Mouse (Mus musculus): Measurements from ENCODE around the gene Neu4.
"Not testable (repeated sequence)": the region's sequence is repeated elsewhere in the genome, so short reads cannot be mapped to it uniquely, and the experiment has no call there.

The Neu4 gene

DNA sequence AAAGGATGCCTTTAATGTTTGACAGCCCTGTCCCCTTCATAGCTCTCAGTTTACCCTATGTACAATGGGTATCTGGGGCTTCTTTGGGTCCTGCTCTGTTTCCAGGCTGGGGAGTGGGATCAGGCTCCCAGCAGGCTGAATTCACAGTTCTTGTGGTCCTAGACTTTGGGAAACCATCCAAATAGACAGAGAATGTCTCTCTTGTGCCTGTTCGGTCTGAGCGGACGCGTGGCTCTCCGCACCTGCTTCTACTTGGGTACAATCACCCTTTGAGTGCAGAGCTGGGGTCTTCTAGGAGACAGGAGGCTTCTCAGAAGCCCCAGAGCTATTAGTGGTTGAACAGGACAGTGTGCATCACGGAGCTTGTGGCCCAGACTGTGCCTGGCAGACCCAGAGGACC is at the start of gene Neu4:
TSS of gene Neu4 (plus strand) at position 301 of the 400 bp plus-strand sequence.
- no peak for DNase-seq

- DNase-seq: not testable (repeated sequence)
These were observed 49.5 kb upstream of the Neu4 start for GRCm38 (mm10) chr1:93970797-93971196.

GRCm38 (mm10) chr1:93975764-93976163 is 44.5 kb upstream of the Neu4 start:
- DNase-seq: not testable (repeated sequence)

DNA sequence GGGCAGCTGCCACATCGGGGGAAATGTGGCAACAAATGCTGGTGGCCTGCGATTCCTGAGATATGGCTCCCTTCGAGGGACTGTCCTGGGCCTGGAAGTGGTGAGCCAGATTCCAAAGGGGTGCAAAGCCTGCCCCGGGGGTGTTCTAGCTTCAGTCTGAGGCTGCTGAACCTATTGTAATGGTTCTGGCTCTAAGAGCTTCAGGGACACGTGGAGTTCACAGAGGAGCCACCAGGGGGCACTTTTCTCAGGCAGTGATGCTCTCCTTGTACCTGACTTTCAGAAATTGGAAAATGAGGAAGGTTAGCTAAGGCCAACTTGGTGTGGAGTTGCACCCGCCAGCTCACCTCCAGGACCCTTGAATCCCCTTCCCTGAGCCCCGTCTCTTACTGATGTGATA is 42.0 kb upstream of the Neu4 start:
- DNase-seq: not testable (repeated sequence)

DNA sequence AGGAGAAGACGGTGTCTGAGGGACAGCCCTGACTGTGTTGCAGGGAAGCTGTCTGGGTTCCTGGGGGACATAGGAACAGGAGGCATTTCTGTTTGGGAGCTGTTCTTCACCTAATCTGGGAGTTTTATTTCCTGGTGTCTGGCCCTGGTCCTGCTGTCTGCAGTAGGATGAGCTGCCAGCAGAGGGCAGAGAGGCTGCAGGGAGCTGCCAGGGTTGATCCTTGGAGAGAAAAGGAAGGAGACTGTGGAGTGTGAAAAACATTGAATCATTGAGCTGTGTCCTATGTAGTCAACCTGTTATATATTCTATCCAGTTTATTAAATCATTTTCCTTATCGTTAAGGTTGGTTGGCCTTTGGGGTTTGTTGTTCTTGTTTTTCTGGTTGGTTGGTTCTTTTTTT is 39.3 kb upstream of the Neu4 start:
- DNase-seq: not testable (repeated sequence)

- no peak for DNase-seq
These were observed 34.1 kb upstream of the Neu4 start for GRCm38 (mm10) chr1:93986167-93986566.

DNA sequence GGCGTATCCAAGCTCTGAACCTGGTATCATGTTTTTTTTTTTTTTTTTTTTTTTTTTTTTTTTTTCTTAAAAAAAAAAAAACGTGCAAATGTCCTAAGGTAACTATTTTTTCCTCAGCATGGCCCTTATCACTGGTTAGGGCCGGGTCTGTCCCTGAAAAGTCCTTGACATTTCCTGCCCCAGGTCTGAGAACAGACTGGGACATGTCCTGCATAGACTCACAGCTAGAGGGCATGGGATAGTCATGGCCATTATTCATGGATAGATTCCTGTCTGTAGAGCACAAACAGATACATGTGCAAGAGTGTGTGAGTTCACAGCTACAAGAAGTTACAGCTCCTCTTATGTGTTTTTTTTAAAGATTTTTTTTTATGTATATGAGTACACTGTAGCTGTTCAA is 31.5 kb upstream of the Neu4 start:
- no peak for DNase-seq

DNA sequence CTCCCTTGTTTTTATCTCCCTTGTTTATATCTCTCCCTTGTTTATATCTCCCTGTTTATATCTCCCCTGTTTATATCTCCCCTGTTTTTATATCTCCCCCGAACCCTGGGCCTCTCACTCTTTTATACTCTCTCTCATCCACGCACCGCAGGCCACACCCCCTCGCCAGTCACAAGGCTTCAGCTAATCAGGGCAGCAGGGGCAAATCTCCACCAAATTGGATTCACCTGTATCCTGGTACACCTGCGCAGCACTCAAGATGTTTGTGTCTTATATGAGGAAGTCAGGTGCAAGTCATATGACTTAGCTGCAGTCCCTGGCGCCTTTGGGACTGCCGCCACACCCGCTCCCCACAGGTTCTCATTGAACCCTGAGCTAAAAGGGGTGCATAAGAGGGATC is 30.0 kb upstream of the Neu4 start, which contains the start of gene Gal3st2c:
TSS of gene Gal3st2c (plus strand) at position 301 of the 400 bp plus-strand sequence.
- DNase-seq: not testable (repeated sequence)

- not testable (repeated sequence) for DNase-seq
These were observed 29.2 kb upstream of the Neu4 start for GRCm38 (mm10) chr1:93991068-93991467.

- not testable (repeated sequence) for DNase-seq
These were observed 28.8 kb upstream of the Neu4 start for GRCm38 (mm10) chr1:93991491-93991890.

- no peak for DNase-seq
These were observed 19.2 kb upstream of the Neu4 start for GRCm38 (mm10) chr1:94001023-94001422.

- not testable (repeated sequence) for DNase-seq
These were observed 14.2 kb upstream of the Neu4 start for GRCm38 (mm10) chr1:94005954-94006506.

GRCm38 (mm10) chr1:94008826-94009225 is 11.4 kb upstream of the Neu4 start:
- DNase-seq: not testable (repeated sequence)

- no peak for DNase-seq
These were observed 8.6 kb upstream of the Neu4 start for GRCm38 (mm10) chr1:94011643-94012042.

DNA sequence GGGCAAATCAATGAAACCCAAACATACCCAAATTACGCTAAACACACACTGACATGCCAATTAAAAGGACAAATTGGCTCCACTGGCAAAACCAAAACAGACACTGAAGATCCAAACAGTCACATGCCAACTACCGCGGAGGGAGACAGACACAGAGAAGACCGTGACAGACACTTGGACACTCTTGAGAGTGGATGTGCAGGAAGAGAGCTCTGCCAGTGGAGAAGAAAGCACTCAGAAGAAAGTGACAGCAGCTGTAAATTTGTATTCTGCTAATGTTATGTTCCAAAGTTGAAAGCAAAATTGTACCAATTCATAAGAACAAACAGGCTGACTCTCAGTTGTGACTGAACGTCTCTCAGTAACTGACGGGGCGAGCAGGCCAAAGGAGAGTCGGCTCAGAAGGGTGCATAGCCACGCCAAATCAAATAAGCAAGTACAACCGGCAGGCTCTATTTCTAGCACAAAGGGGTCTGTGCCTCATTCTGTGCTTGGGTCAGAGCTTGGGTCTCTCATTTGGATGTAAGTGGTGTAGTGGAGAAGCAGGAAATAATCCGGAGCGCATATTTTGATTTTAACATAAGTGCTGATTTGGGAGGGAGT is 7.4 kb downstream of the Neu4 start:
- DNase-seq: no peak

- DNase-seq: no peak
These were observed 8.5 kb downstream of the Neu4 start for GRCm38 (mm10) chr1:94028741-94029140.

- DNase-seq: no peak
These were observed 12.9 kb downstream of the Neu4 start for GRCm38 (mm10) chr1:94033075-94033602.

GRCm38 (mm10) chr1:94034984-94035743 is 14.9 kb downstream of the Neu4 start:
- DNase-seq: peak; percentile 80

DNA sequence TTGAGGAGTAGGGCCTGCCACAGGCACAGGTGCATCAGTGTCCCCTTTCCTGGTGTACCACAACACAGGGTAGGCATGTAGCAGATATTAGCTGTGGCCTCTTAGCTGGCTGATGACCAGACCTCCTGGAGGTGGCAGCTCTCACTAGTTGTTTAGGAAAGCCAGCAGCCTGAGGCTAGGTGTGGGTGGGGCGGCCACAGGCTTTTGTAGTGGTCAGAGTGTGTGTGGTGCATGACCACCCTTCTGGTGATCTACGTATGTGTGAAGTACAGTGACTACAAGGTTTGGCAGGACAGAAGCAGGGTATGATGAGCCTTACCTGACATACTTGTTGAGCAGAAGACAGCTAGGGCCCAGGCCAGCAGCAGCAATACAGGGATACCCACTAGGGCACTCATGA is 20.1 kb downstream of the Neu4 start:
- DNase-seq: no peak

DNA sequence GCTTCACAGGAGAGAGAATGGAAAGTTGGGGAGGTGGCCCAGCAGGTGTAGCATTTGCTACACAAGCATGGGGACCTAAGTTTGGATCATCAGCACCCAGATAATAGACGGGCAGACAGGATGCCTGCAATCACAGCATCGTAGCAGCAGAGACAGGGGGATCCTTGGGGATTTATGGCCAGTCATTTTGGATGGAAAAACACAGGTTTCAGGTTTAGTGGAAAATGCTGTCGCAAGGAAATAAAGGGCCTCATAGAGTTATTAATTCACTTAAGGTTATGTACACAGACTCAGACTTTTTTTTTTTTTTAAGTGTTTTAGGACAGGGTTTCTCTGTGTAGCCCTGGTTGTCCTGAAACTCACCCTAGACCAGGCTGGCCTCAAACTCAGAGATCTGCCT is 25.3 kb downstream of the Neu4 start:
- no peak for DNase-seq

- DNase-seq: no peak
These were observed 26.3 kb downstream of the Neu4 start for GRCm38 (mm10) chr1:94046544-94046943.

DNA sequence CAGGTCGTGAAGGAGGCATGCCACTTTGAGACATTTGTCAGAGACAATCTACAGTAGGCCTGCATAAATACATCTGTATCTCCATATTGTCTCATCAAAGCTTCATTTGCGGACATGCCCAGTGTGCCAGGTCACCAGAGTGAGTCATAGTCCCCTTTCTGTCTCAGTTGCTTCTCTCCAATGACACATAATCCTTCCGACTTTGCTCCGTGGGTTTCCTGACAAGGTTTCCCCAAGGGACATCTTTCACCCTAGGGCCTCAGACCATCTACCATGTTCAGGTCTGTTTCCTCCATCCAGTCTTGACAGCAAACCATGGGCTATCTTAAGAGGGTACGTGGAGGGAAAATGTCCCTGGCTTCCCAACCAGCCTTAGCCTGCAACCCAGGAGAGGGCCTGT is 30.9 kb downstream of the Neu4 start:
- no peak for DNase-seq

GRCm38 (mm10) chr1:94052373-94052772 is 32.1 kb downstream of the Neu4 start, which contains the start of gene Pdcd1:
Gene Pdcd1 (minus strand): TSS chr1:94052553.
- no peak for DNase-seq

Data from kidney, postnatal 14 days (tissue).